Comparison of ENCODE assay signal across 21 mouse cellular contexts in genomic region chr12:4448076-4448589, GRCm38 (mm10).
"Had no signal": no experiment of that assay in that cellular context is flagged by ENCODE, and none has a peak within 500 bp of the region (broad histone marks: within the 10 kb centered on the region; RNA-seq: fewer than 3 reads in every experiment).

No protein-coding gene starts in this region.

- H3K4me2 ChIP-seq: limb, embryonic 12.5 days; limb, embryonic 15.5 days; liver, embryonic 11.5 days; lung, embryonic 15.5 days; midbrain, embryonic 12.5 days; midbrain, embryonic 15.5 days; neural tube, embryonic 12.5 days; neural tube, embryonic 15.5 days had no signal

- H3K9ac ChIP-seq: limb, embryonic 12.5 days; limb, embryonic 15.5 days; liver, embryonic 14.5 days; lung, embryonic 15.5 days; midbrain, embryonic 12.5 days; midbrain, embryonic 15.5 days; neural tube, embryonic 12.5 days; neural tube, embryonic 15.5 days had no signal

- ATAC-seq: midbrain, embryonic 15.5 days had no signal

- H3K9me3 ChIP-seq: limb, embryonic 12.5 days; limb, embryonic 15.5 days; lung, embryonic 15.5 days; midbrain, embryonic 12.5 days; midbrain, embryonic 15.5 days; neural tube, embryonic 12.5 days; neural tube, embryonic 15.5 days had no signal

- H3K27me3 ChIP-seq: limb, embryonic 12.5 days; limb, embryonic 15.5 days; lung, embryonic 15.5 days; midbrain, embryonic 12.5 days; midbrain, embryonic 15.5 days; neural tube, embryonic 12.5 days; neural tube, embryonic 15.5 days had no signal

- DNase-seq: kidney, adult 8-10 months; kidney, postnatal 14 days; kidney, postnatal 4 days; left cerebral cortex, postnatal 4 days; lung, adult 18-20 months; lung, postnatal 10 days; lung, postnatal 36 days; retina, postnatal 1 day; right cerebral cortex, postnatal 25 days; spleen, adult 18-20 months; thymus, adult 18-20 months; thymus, postnatal 36 days had no signal

- H3K4me1 ChIP-seq: limb, embryonic 12.5 days; limb, embryonic 15.5 days; lung, embryonic 15.5 days; midbrain, embryonic 12.5 days; neural tube, embryonic 12.5 days had no signal

- H3K4me3 ChIP-seq: limb, embryonic 12.5 days; limb, embryonic 15.5 days; lung, embryonic 15.5 days; midbrain, embryonic 12.5 days; midbrain, embryonic 15.5 days; neural tube, embryonic 12.5 days; neural tube, embryonic 15.5 days had no signal

- H3K36me3 ChIP-seq: limb, embryonic 12.5 days; limb, embryonic 15.5 days; lung, embryonic 15.5 days; midbrain, embryonic 12.5 days; midbrain, embryonic 15.5 days; neural tube, embryonic 12.5 days; neural tube, embryonic 15.5 days had no signal

- H3K27ac ChIP-seq: limb, embryonic 12.5 days; limb, embryonic 15.5 days; liver, embryonic 14.5 days; lung, embryonic 15.5 days; midbrain, embryonic 12.5 days; midbrain, embryonic 15.5 days; neural tube, embryonic 12.5 days; neural tube, embryonic 15.5 days had no signal
